Mouse (Mus musculus): ENCODE measurements around the gene Tubal3. TPM values are rescaled to one million over a fixed set of nuclear protein-coding genes. Genes with fewer than 3 reads are reported as not detected.

The Tubal3 gene
- total RNA-seq, 2 experiments from 2014 or later: not detected

- DNase-seq (ENCODE audit: low spot score): no peak
- intact Hi-C loops (cut with DNase I): no loop called here
Measured at GRCm38 (mm10) chr13:3908262-3908661, 9.8 kb upstream of the Tubal3 start.

DNA sequence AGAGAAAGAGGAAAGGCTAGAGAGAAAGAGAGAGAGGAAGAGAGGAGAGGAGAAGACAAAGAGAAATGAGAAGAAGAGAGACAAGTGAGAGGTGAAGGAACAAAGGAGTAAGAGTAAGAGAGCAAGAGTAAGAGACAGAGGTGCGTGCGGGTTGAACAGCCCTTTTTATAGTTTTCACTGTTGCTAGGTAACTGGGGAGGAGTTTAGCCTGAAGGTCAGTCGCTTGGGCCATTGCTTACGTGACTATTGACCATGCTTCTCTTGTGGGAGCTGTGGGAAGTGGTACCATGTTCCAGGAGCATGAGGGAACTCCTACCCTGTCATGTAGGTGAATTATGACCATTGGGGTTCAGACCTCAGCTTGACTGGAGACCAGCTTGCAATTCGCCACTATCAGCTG, 7.7 kb upstream of the Tubal3 start:
- intact Hi-C loops (cut with DNase I): no loop called here

GRCm38 (mm10) chr13:3913504-3913903, 4.6 kb upstream of the Tubal3 start:
- intact Hi-C loops (cut with DNase I): no loop called here
- DNase-seq (ENCODE audit: low spot score): no peak

More for the DNA sequence above, 7.7 kb upstream of the Tubal3 start:
- DNase-seq (ENCODE audit: low spot score): no peak

DNA sequence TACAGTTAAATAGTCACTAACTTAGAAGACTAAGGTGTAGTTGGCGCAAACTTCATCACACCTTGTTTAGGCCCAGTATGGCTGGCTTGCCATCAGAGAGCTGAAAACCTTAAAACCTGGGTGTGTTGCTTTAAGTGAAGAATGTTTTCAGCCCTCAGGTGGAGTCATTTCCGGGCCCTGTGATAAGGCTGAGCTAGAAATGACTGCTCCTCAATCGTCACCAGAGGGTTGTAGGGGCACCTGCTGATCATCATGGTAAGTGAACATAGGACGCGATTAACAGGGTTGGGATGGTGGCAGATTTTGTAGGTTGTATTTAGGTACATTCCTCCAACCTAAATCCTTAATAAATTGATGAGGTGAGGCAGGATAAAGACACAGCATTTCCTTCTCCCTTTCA, 6.4 kb downstream of the Tubal3 start:
- intact Hi-C loops (cut with DNase I): no loop called here
- no peak for DNase-seq (ENCODE audit: low spot score)

- DNase-seq (ENCODE audit: low spot score): no peak
- intact Hi-C loops (cut with DNase I): no loop called here
Measured at GRCm38 (mm10) chr13:3925632-3926031, 7.6 kb downstream of the Tubal3 start.

DNA sequence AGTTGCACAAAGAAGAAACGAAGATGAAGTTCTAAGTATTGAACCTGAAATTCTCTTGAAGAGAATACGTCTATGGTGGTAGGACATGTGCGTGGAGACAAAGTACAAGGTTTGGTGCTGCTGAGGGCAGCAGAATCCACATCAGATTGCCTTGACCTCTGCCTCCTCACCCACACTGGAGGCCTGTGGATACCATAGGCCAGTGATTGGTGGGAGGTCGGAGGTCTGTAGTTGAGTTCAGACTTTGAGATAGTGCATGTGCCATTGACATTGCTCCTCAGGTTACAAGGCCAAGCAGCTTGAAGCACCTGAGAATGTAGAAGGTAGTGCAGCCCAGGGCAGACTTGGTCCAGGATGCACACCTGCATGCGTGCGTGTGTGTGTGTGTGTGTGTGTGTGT, 8.0 kb downstream of the Tubal3 start:
- no peak for DNase-seq (ENCODE audit: low spot score)
- intact Hi-C loops (cut with DNase I): no loop called here

DNA sequence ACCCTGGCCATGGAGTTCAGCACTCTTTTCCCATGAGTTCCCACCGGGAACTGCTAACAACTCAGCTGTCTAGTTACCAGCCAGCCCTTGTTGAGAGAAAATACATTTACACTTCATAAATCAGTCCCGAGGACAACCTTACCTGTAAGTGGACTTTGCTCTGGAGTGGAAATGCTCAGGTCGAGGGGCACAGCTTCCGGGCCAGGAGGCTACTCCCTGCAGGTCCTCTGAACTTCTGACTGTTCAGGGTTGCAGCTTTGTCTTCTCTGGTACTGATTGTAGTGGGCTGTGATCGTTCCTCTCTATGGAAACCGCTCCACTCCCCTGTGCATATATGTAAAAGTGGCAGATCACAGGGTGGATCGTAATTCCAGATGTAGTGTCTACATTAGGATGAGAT, 26.6 kb downstream of the Tubal3 start:
- DNase-seq (ENCODE audit: low spot score): no peak
- intact Hi-C loops (cut with DNase I): no loop called here

- intact Hi-C loops (cut with DNase I): no loop called here
- DNase-seq (ENCODE audit: low spot score): no peak
Measured at GRCm38 (mm10) chr13:3945249-3945648, 27.2 kb downstream of the Tubal3 start, which contains the start of gene Ucn3. Ucn3 (minus strand) TSS chr13:3945349.

GRCm38 (mm10) chr13:3947267-3947666, 29.2 kb downstream of the Tubal3 start:
- intact Hi-C loops (cut with DNase I): no loop called here
- no peak for DNase-seq (ENCODE audit: low spot score)

- intact Hi-C loops (cut with DNase I): no loop called here
- no peak for DNase-seq (ENCODE audit: low spot score)
Measured at GRCm38 (mm10) chr13:3949477-3949876, 31.4 kb downstream of the Tubal3 start.

GRCm38 (mm10) chr13:3951198-3951914, 33.3 kb downstream of the Tubal3 start:
- intact Hi-C loops (cut with DNase I): no loop called here
- no peak for DNase-seq (ENCODE audit: low spot score)

- no peak for DNase-seq (ENCODE audit: low spot score)
- intact Hi-C loops (cut with DNase I): no loop called here
Measured at GRCm38 (mm10) chr13:3968849-3969248, 50.8 kb downstream of the Tubal3 start.

Small RNA genes within 50 kb of the gene (microRNA-seq; reads per million reads assigned to microRNA genes)
- not detected for gene Gm22460

Other genes with a start within 250 kb of the Tubal3 start
- gene Calml3, start 114.0 kb upstream of the Tubal3 start, total RNA-seq (2021): not detected
- gene Calm4, start 80.5 kb upstream of the Tubal3 start, total RNA-seq (2021): not detected
- not detected for gene Calm5, start 64.1 kb upstream of the Tubal3 start, total RNA-seq (2021)
- 10 to 100 TPM; 19.8 to 20.0 TPM for gene Net1, start 54 bp upstream of the Tubal3 start, total RNA-seq (2021)
- gene Ucn3, start 27.1 kb downstream of the Tubal3 start, total RNA-seq (2021): not detected
- gene Akr1c14, start 130.7 kb downstream of the Tubal3 start, total RNA-seq (2021): 1 to 10 TPM; 6.5 to 8.6 TPM
- gene Akr1c18, start 232.4 kb downstream of the Tubal3 start, total RNA-seq (2021): not detected